Mouse (Mus musculus): ENCODE measurements at regions not wholly inside any gene's neighbourhood (a gene's known extent, or its start where the extent isn't known, plus 50 kb on each side); places are given as distances from the start of the nearest gene placed in this dataset.

DNA sequence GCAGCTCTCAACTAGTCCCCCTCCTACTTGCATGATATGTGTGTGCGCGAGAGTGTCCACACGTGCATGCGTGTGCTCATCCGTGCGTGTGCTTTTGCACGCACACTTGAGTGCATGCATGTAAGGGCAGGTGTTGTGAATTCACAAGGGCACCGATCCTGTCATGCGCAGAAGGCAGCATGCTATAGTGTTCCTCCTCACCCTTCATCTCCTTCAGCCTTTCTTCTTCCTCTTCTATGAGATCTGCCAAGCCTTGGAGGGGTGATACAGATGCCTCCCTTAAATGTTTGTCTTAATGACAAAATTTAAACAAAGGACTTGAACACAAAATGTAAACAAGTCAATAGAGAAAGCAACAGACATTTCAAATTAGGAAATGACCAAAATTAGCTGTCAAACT lies 591.8 kb downstream of the Kcnj2 start:
- H3K4me2 ChIP-seq (ENCODE audit: low read length): no peak overlapping the region
- no peak overlapping the region for H3K9ac ChIP-seq (replicated peaks; ENCODE audit: low read depth, low read length)
- 71% methylated on average over 9 of the region's 9 CpGs for WGBS
- H3K9me3 ChIP-seq (ENCODE audit: control insufficient read depth, low read length): no peaks in the 10 kb centered on the region
- H3K4me1 ChIP-seq (replicated peaks; ENCODE audit: control insufficient read depth, insufficient read depth, low read length): peaks cover 8% of the 10 kb centered on the region
- no peak overlapping the region for H3K4me3 ChIP-seq (replicated peaks; ENCODE audit: low read length)
- peak; percentile 57; the same call in 1 of the 2 replicates for ATAC-seq
- no peak overlapping the region for H3K27ac ChIP-seq (ENCODE audit: low read length)
- no peaks in the 10 kb centered on the region for H3K36me3 ChIP-seq (ENCODE audit: control insufficient read depth, insufficient read depth)
- H3K27me3 ChIP-seq (replicated peaks; ENCODE audit: control insufficient read depth, insufficient read depth, low read length): no peaks in the 10 kb centered on the region

DNA sequence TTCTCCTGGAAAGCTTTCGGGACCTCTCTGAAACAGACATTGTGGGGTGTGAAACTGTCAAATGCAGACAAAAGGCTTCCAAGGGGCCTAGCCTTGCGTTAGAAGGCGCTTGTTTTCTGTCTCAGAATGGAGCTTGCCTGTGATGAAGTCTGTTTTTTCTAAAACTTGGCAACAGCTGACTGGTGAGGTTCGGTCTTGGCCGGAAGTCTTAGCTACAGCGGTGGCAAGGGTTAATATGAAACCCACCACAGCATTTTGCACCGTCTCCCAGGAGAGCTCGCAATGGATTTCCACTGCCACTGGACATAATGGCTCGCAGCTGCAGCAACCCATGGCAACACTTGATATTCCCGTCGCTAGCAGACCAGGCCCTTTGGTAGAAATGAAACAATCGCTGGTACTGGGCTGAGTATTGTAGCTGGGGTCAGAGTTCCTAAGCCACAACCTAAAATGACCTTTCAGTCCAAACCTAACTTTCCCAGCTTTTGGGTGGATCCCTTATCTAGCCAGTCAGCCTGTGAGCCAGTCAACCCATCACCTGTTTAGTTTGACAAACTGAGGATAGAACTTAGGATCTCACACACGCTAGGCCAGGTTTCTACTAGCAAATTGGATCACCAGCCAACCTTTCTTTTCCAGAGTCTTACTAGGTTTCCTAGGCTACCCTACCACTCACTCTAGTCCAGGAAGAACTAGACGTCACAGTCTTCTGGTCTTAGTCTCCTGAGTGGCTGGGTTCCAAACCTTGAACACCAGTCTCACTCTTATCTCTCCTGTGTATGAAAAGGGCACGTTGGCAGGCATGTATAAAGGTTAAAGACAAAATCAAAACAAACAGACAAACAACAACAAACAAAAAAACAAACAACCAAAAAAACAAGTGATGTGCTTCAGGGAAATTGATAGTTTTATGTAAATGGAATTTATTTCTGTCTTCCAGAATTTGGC lies 592.7 kb downstream of the Kcnj2 start:
- 18% methylated on average over 15 of the region's 15 CpGs for WGBS

DNA sequence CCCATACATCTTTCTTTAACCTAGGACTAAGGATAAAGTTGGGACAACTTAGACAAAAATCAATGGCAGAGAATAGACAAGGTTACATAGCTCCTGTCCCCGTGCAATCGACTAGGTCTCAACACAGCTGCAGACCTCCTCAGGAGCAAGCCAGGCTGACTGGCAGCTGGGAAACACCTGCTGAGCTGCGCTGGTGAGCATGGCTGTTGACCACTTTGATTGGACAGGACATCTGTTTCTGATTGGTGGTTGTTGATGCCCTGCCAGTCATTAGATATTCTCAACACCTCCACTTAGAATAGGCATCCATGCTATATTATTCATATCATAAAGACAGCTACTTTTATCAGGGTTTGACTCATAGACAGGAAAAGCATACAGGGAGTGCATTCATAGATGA lies 597.3 kb downstream of the Kcnj2 start:
- no peak overlapping the region for H3K27ac ChIP-seq (ENCODE audit: low read length)
- 74% methylated on average over 3 of the region's 3 CpGs for WGBS
- no peak for ATAC-seq
- peaks cover 6% of the 10 kb centered on the region for H3K4me1 ChIP-seq (replicated peaks; ENCODE audit: control insufficient read depth, insufficient read depth, low read length)
- no peaks in the 10 kb centered on the region for H3K27me3 ChIP-seq (replicated peaks; ENCODE audit: control insufficient read depth, insufficient read depth, low read length)
- no peak overlapping the region for H3K4me2 ChIP-seq (ENCODE audit: low read length)
- H3K9ac ChIP-seq (replicated peaks; ENCODE audit: low read depth, low read length): no peak overlapping the region
- H3K36me3 ChIP-seq (ENCODE audit: control insufficient read depth, insufficient read depth): no peaks in the 10 kb centered on the region
- H3K4me3 ChIP-seq (replicated peaks; ENCODE audit: low read length): no peak overlapping the region
- H3K9me3 ChIP-seq (ENCODE audit: control insufficient read depth, low read length): no peaks in the 10 kb centered on the region

More for the DNA sequence above, 592.7 kb downstream of the Kcnj2 start:
- no peaks in the 10 kb centered on the region for H3K36me3 ChIP-seq (ENCODE audit: control insufficient read depth, insufficient read depth)
- H3K9me3 ChIP-seq (ENCODE audit: control insufficient read depth, low read length): no peaks in the 10 kb centered on the region
- ATAC-seq: peak; percentile 84
- H3K4me3 ChIP-seq (replicated peaks; ENCODE audit: low read length): no peak overlapping the region
- H3K27ac ChIP-seq (ENCODE audit: low read length): 0 out of 2 replicates have a peak overlapping the region, but pooled peaks have one; percentile 23
- H3K4me2 ChIP-seq (ENCODE audit: low read length): no peak overlapping the region
- peaks cover 8% of the 10 kb centered on the region for H3K4me1 ChIP-seq (replicated peaks; ENCODE audit: control insufficient read depth, insufficient read depth, low read length)
- H3K9ac ChIP-seq (replicated peaks; ENCODE audit: low read depth, low read length): no peak overlapping the region
- H3K27me3 ChIP-seq (replicated peaks; ENCODE audit: control insufficient read depth, insufficient read depth, low read length): no peaks in the 10 kb centered on the region

DNA sequence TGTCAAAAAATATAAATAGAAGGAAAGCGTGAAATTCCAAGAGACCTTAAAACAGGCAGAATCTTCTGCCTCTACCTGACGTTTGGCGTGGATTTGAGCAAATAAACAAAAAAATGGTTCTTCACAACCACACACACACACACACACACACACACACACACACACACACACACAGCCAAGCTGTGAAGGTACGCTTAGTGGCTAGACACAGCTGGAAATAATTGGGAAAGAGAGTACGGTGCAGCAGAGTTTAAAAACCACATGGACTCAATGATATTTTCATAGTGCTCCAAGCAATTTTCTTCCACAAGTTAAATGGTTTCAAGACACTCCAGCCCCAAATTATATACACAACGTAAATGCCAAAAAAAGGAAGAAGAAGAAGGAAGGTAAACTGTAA lies 600.4 kb downstream of the Kcnj2 start:
- Histone ChIP-seq H3K4me3 (replicated peaks; ENCODE audit: low read length) (no peak overlapping the region), H3K27ac (ENCODE audit: low read length) (no peak overlapping the region), H3K36me3 (ENCODE audit: control insufficient read depth, insufficient read depth) (no peaks in the 10 kb centered on the region), H3K4me1 (replicated peaks; ENCODE audit: control insufficient read depth, insufficient read depth, low read length) (no peaks in the 10 kb centered on the region), H3K9me3 (ENCODE audit: control insufficient read depth, low read length) (no peaks in the 10 kb centered on the region), H3K4me2 (ENCODE audit: low read length) (no peak overlapping the region), H3K27me3 (replicated peaks; ENCODE audit: control insufficient read depth, insufficient read depth, low read length) (no peaks in the 10 kb centered on the region), H3K9ac (replicated peaks; ENCODE audit: low read depth, low read length) (no peak overlapping the region)
- no peak for ATAC-seq
- 86% methylated on average over 6 of the region's 6 CpGs for WGBS

DNA sequence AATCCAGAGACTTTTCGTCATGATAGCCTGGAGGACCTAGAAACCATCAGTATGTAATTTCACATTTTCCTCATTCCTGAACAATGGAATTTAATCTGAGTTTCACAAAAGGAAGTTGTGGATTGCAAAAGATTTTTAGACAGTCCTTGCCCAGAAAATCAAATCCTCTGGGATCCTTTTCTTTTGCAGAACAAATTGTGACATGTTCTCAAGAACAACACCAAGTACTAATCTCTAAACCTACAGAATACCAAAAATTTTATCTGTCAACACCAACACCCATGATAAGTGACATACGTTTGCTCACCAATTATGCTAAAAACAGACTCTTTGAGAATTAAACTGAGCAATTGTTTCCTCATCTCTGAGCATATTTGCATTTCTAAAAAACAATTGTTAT lies 605.9 kb downstream of the Kcnj2 start:
- H3K9ac ChIP-seq (replicated peaks; ENCODE audit: low read depth, low read length): no peak overlapping the region
- no peaks in the 10 kb centered on the region for H3K9me3 ChIP-seq (ENCODE audit: control insufficient read depth, low read length)
- ATAC-seq: no peak
- no peak overlapping the region for H3K27ac ChIP-seq (ENCODE audit: low read length)
- no peaks in the 10 kb centered on the region for H3K27me3 ChIP-seq (replicated peaks; ENCODE audit: control insufficient read depth, insufficient read depth, low read length)
- H3K4me3 ChIP-seq (replicated peaks; ENCODE audit: low read length): no peak overlapping the region
- 68% methylated on average over 2 of the region's 2 CpGs for WGBS
- no peak overlapping the region for H3K4me2 ChIP-seq (ENCODE audit: low read length)
- no peaks in the 10 kb centered on the region for H3K36me3 ChIP-seq (ENCODE audit: control insufficient read depth, insufficient read depth)
- no peaks in the 10 kb centered on the region for H3K4me1 ChIP-seq (replicated peaks; ENCODE audit: control insufficient read depth, insufficient read depth, low read length)

DNA sequence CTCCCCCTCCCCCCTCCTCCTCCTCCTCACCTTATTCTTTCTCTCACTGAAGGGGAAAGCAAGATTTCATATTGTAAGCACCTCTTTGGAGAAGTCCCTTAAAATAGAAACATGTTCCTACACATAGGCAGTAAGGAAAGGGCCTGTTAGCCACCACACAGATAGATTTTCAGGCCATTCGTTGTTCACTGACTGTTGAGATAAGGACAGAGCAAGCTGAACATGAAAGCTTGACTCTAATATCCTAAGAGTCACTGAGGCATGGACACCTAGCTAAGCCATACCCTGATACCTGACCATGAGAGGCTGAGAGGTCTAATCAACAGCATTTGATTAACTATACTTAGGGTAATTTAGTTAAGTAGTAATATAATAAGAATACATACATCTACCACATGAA lies 609.7 kb downstream of the Kcnj2 start:
- no peaks in the 10 kb centered on the region for H3K9me3 ChIP-seq (ENCODE audit: control insufficient read depth, low read length)
- no peak overlapping the region for H3K9ac ChIP-seq (replicated peaks; ENCODE audit: low read depth, low read length)
- ATAC-seq: no peak
- no peaks in the 10 kb centered on the region for H3K36me3 ChIP-seq (ENCODE audit: control insufficient read depth, insufficient read depth)
- H3K27ac ChIP-seq (ENCODE audit: low read length): no peak overlapping the region
- H3K4me3 ChIP-seq (replicated peaks; ENCODE audit: low read length): no peak overlapping the region
- WGBS: 93% methylated on average over 1 of the region's 1 CpGs
- no peak overlapping the region for H3K4me2 ChIP-seq (ENCODE audit: low read length)
- no peaks in the 10 kb centered on the region for H3K4me1 ChIP-seq (replicated peaks; ENCODE audit: control insufficient read depth, insufficient read depth, low read length)
- no peaks in the 10 kb centered on the region for H3K27me3 ChIP-seq (replicated peaks; ENCODE audit: control insufficient read depth, insufficient read depth, low read length)

DNA sequence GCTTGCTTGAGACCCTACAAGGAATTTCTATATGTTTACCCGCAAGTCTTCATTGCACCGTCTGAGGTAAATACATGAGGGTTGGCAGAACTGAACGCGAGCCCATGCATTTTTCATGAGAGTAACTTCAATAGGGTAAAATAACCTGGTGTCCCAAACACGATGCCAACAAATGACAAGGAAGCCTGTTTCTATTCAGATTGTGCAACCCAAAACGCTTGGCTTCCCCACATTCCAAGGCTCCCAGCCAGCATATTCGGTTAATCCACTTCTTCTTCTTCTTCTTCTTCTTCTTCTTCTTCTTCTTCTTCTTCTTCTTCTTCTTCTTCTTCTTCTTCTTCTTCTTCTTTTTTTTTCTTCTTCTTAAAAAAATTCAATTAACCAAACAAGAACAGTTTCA lies 616.4 kb downstream of the Kcnj2 start:
- Histone ChIP-seq H3K4me1 (replicated peaks; ENCODE audit: control insufficient read depth, insufficient read depth, low read length) (no peaks in the 10 kb centered on the region), H3K27me3 (replicated peaks; ENCODE audit: control insufficient read depth, insufficient read depth, low read length) (no peaks in the 10 kb centered on the region), H3K4me2 (ENCODE audit: low read length) (no peak overlapping the region), H3K27ac (ENCODE audit: low read length) (no peak overlapping the region), H3K9ac (replicated peaks; ENCODE audit: low read depth, low read length) (no peak overlapping the region), H3K9me3 (ENCODE audit: control insufficient read depth, low read length) (no peaks in the 10 kb centered on the region), H3K4me3 (replicated peaks; ENCODE audit: low read length) (no peak overlapping the region), H3K36me3 (ENCODE audit: control insufficient read depth, insufficient read depth) (no peaks in the 10 kb centered on the region)
- ATAC-seq: no peak
- WGBS: 39% methylated on average over 7 of the region's 7 CpGs

DNA sequence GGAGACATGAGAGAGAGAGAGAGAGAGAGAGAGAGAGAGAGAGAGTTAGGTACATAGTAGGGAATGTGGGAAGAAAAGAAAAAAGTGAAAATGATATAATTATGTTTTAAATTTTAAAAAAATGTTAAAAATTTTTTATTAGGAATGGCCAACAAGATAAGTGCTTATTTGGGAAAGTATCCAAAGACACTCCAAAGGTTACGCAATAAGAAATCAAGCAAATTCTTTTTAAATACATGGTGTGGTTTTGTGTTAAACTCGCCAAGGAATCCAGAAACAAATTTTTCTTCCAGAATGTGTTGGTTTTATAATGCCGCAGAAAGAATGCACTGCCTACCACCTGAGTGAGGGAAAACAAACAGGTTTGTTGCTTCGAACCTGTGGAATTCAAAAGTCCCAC lies 617.9 kb downstream of the Kcnj2 start:
- no peak overlapping the region for H3K9ac ChIP-seq (replicated peaks; ENCODE audit: low read depth, low read length)
- no peaks in the 10 kb centered on the region for H3K9me3 ChIP-seq (ENCODE audit: control insufficient read depth, low read length)
- 92% methylated on average over 4 of the region's 4 CpGs for WGBS
- no peak overlapping the region for H3K4me3 ChIP-seq (replicated peaks; ENCODE audit: low read length)
- no peaks in the 10 kb centered on the region for H3K36me3 ChIP-seq (ENCODE audit: control insufficient read depth, insufficient read depth)
- no peaks in the 10 kb centered on the region for H3K4me1 ChIP-seq (replicated peaks; ENCODE audit: control insufficient read depth, insufficient read depth, low read length)
- H3K4me2 ChIP-seq (ENCODE audit: low read length): no peak overlapping the region
- no peak for ATAC-seq
- no peak overlapping the region for H3K27ac ChIP-seq (ENCODE audit: low read length)
- no peaks in the 10 kb centered on the region for H3K27me3 ChIP-seq (replicated peaks; ENCODE audit: control insufficient read depth, insufficient read depth, low read length)

DNA sequence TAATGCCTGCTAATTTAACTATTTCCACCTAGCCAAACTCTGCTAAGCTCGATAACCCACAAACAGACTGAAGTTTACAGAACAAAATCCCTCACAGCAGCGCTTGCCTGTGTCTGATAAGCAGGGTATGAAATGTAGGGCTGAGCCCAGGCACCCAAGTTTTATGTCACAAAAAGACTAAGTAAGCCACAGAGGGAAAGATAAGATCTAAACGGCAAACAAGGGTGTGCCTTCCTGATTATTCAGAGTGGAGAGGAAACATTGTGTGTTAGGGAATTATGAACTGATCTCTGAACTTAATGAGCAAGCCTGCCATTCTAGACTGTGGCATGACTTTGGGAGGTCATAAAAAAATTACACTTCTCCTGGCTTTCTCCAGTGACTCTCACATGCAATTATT lies 621.8 kb downstream of the Kcnj2 start:
- no peak overlapping the region for H3K9ac ChIP-seq (replicated peaks; ENCODE audit: low read depth, low read length)
- H3K27me3 ChIP-seq (replicated peaks; ENCODE audit: control insufficient read depth, insufficient read depth, low read length): no peaks in the 10 kb centered on the region
- no peak overlapping the region for H3K4me2 ChIP-seq (ENCODE audit: low read length)
- WGBS: 54% methylated on average over 3 of the region's 3 CpGs
- no peaks in the 10 kb centered on the region for H3K36me3 ChIP-seq (ENCODE audit: control insufficient read depth, insufficient read depth)
- no peak overlapping the region for H3K4me3 ChIP-seq (replicated peaks; ENCODE audit: low read length)
- no peak for ATAC-seq
- no peaks in the 10 kb centered on the region for H3K9me3 ChIP-seq (ENCODE audit: control insufficient read depth, low read length)
- H3K4me1 ChIP-seq (replicated peaks; ENCODE audit: control insufficient read depth, insufficient read depth, low read length): no peaks in the 10 kb centered on the region
- no peak overlapping the region for H3K27ac ChIP-seq (ENCODE audit: low read length)
